Mouse (Mus musculus) spleen, adult 2 months (tissue): ENCODE measurements around the gene Sh2d1a. TPM values are rescaled to one million over a fixed set of nuclear protein-coding genes. Genes with fewer than 3 reads are reported as not detected.

Experiments
- DNase-seq, 2 experiments: peaks; one replicate each; pipeline versions ENCODE4 v3.0.0 to v3.0.0-alpha.2; 2012 to 2021; ENCODE audit warnings: low spot score in 2 of 2, low read depth in 1 of 2
- H3K27ac ChIP-seq: fragments of 200-500 bp; 2 replicates; pipeline ENCODE4 v1.5.1; 2012; ENCODE audit warnings: low read length, inconsistent platforms; ENCODE audit not compliant: insufficient read depth
- H3K27me3 ChIP-seq: fragments of 200-500 bp; 2 replicates; pipeline ENCODE4 v1.6.1; 2012; ENCODE audit warnings: mild to moderate bottlenecking, moderate library complexity, low read length, inconsistent platforms; ENCODE audit not compliant: control insufficient read depth, insufficient read depth
- H3K36me3 ChIP-seq: fragments of 200-500 bp; 2 replicates; pipeline ENCODE4 v1.6.1; 2012; ENCODE audit warnings: mild to moderate bottlenecking, low read length, inconsistent platforms; ENCODE audit not compliant: control insufficient read depth, insufficient read depth
- H3K4me1 ChIP-seq: fragments of 200-500 bp; 2 replicates; pipeline ENCODE4 v1.6.1; 2011; ENCODE audit warnings: inconsistent platforms; ENCODE audit not compliant: control insufficient read depth, insufficient read depth, insufficient read length
- H3K4me3 ChIP-seq: fragments of 200-500 bp; 2 replicates; pipeline ENCODE4 v1.5.1; 2011; ENCODE audit warnings: mild to moderate bottlenecking, inconsistent platforms; ENCODE audit not compliant: insufficient read depth, insufficient read length; ENCODE audit errors: extremely low read depth
- CTCF ChIP-seq: fragments of 200-500 bp; IDR thresholded peaks from 2 replicates; pipeline ENCODE4 v1.5.1; 2011; ENCODE audit warnings: mild to moderate bottlenecking, inconsistent platforms; ENCODE audit not compliant: insufficient read depth, insufficient read length, insufficient replicate concordance; ENCODE audit errors: extremely low read depth
- POLR2A ChIP-seq: fragments of 200-500 bp; IDR thresholded peaks from 2 replicates; pipeline ENCODE4 v1.6.1; 2011; ENCODE audit warnings: low read depth, low read length, inconsistent platforms
- WGBS: fragments of 180-500 bp; shearing (Covaris S2); methylation state at CpG from one replicate; pipeline ENCODE4 v1.1.7; 2018; 5-methylcytosine and 5-hydroxymethylcytosine counted together
- polyA plus RNA-seq: library from polyadenylated mRNA; depleted of rRNA; stranded (reverse); fragments of >200 nt; gene quantifications from 2 replicates; pipeline ENCODE4 v1.2.3, GENCODE M21; 2012; rRNA removed

The Sh2d1a gene
- polyA plus RNA-seq, 1 experiment = 3.7 TPM

GRCm38 (mm10) chrX:42557284-42557683 lies 55.0 kb downstream of the Sh2d1a start:
- H3K36me3 ChIP-seq = no peaks in the 10 kb centered on the region
- no peak for DNase-seq
- TF ChIP-seq CTCF = peak; percentile 13; the same call in 1 of the 2 replicates
- no peak for TF ChIP-seq POLR2A
- WGBS = 28% methylated on average over 7 of the region's 7 CpGs
- H3K27me3 ChIP-seq = no peaks in the 10 kb centered on the region
- no peaks in the 10 kb centered on the region for H3K4me1 ChIP-seq
- no peak overlapping the region for H3K27ac ChIP-seq
- no peak overlapping the region for H3K4me3 ChIP-seq

GRCm38 (mm10) chrX:42558683-42559082 lies 56.4 kb downstream of the Sh2d1a start:
- Histone ChIP-seq H3K4me3 (no peak overlapping the region), H3K4me1 (no peaks in the 10 kb centered on the region), H3K36me3 (no peaks in the 10 kb centered on the region), H3K27me3 (no peaks in the 10 kb centered on the region), H3K27ac (no peak overlapping the region)
- no peak for TF ChIP-seq POLR2A
- no peak for TF ChIP-seq CTCF
- 77% methylated on average over 4 of the region's 4 CpGs for WGBS
- DNase-seq = no peak

Other genes starting within 250 kb of the Sh2d1a start
- 0.06 and 0.07 TPM in 2 replicates for gene Tex13c2, start 12.8 kb upstream of the Sh2d1a start, polyA plus RNA-seq